In the genomic region with DNA sequence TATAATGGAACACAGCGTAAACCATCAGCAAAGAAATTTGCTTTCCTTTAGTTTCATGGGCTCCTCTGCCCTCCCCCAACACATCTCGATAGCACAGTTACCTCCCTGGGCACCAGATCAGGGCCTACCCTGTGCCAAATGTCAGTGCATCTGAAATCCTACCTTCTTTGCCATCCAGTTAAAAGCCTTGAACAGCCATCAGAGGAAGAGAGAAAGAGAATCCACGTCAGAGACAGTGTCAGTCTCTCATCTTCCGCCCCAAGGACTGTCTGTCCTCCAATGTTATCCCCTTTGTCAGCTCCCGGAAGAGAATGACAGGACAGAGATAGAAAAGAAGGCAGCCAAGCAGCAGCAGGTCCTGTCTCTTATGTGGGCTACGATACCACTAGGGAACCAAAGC, we compare ENCODE assay signal across 11 mouse cellular contexts. TPM values are rescaled to one million over a fixed set of nuclear protein-coding genes. Genes with fewer than 3 reads are reported as not detected.
A peak's percentile ranks its signal among the peaks of the same experiment; 100 is the strongest.
DNase-seq lines count a peak whose midpoint lies in the region; ATAC-seq and TF ChIP-seq lines count a peak whose summit lies in the region.
"Had no signal": no experiment of that assay in that cellular context is flagged by ENCODE, and none has a peak within 500 bp of the region (broad histone marks: within the 10 kb centered on the region; RNA-seq: fewer than 3 reads in every experiment).

No protein-coding gene starts in this region.

- no peak for TF ChIP-seq CTCF in liver, postnatal 0 days (IDR thresholded peaks at IDR 0.05; ENCODE audit: low read depth)
- TF ChIP-seq CTCF in forebrain, postnatal 0 days (IDR thresholded peaks at IDR 0.05; ENCODE audit: low read depth), result no peak

- H3K4me3 ChIP-seq in heart, embryonic 15.5 days, result no peak overlapping the region
- no peak overlapping the region for H3K4me3 ChIP-seq in liver, postnatal 0 days (ENCODE audit: low read depth, low read length)
- H3K4me3 ChIP-seq in liver, embryonic 12.5 days, result no peak overlapping the region
- H3K4me3 ChIP-seq in forebrain, postnatal 0 days (ENCODE audit: low read depth, low read length), result no peak overlapping the region
- H3K4me3 ChIP-seq: left cerebral cortex, adult 2 months had no signal

- no peak overlapping the region for H3K4me2 ChIP-seq in heart, embryonic 15.5 days
- no peak overlapping the region for H3K4me2 ChIP-seq in liver, postnatal 0 days (ENCODE audit: low read depth, low read length)
- no peak overlapping the region for H3K4me2 ChIP-seq in liver, embryonic 12.5 days
- no peak overlapping the region for H3K4me2 ChIP-seq in forebrain, postnatal 0 days (ENCODE audit: low read depth)

- no peaks in the 10 kb centered on the region for H3K36me3 ChIP-seq in heart, embryonic 15.5 days
- H3K36me3 ChIP-seq in liver, postnatal 0 days (replicated peaks; ENCODE audit: insufficient read depth, low read length), result no peaks in the 10 kb centered on the region
- no peaks in the 10 kb centered on the region for H3K36me3 ChIP-seq in liver, embryonic 12.5 days
- H3K36me3 ChIP-seq in forebrain, postnatal 0 days (ENCODE audit: insufficient read depth), result no peaks in the 10 kb centered on the region

- no peak for DNase-seq in heart, adult 8-10 months (ENCODE audit: low spot score)
- DNase-seq in liver, postnatal 0 days, result no peak
- DNase-seq in cerebellum, postnatal 10 days, result peak; percentile 55 to 60
- DNase-seq in forebrain, postnatal 0 days, result no peak
- no peak for DNase-seq in gastrocnemius, postnatal 4 days (ENCODE audit: low spot score in 2 of 2)

- H3K4me1 ChIP-seq in heart, embryonic 15.5 days (replicated peaks), result peaks cover 47% of the 10 kb centered on the region
- peaks cover 11% of the 10 kb centered on the region; the same call in 1 of the 2 replicates for H3K4me1 ChIP-seq in liver, postnatal 0 days (ENCODE audit: insufficient read depth)
- H3K4me1 ChIP-seq in liver, embryonic 12.5 days, result peaks cover 6% of the 10 kb centered on the region; the same call in 1 of the 2 replicates
- no peaks in the 10 kb centered on the region for H3K4me1 ChIP-seq in forebrain, postnatal 0 days (ENCODE audit: insufficient read depth)

- TF ChIP-seq EP300 in liver, postnatal 0 days (IDR thresholded peaks at IDR 0.05; ENCODE audit: low read depth), result no peak

- peak overlapping the region; percentile 2; the same call in 1 of the 2 replicates for H3K27ac ChIP-seq in heart, embryonic 15.5 days
- H3K27ac ChIP-seq in liver, postnatal 0 days (ENCODE audit: low read depth), result 0 out of 2 replicates have a peak overlapping the region, but pooled peaks have one; percentile 5
- H3K27ac ChIP-seq in liver, embryonic 12.5 days, result no peak overlapping the region
- no peak overlapping the region for H3K27ac ChIP-seq in forebrain, postnatal 0 days (ENCODE audit: low read depth, low read length)
- H3K27ac ChIP-seq: left cerebral cortex, adult 2 months; liver, embryonic 14.5 days; macrophage had no signal

- H3K9me3 ChIP-seq in heart, embryonic 15.5 days (replicated peaks), result no peaks in the 10 kb centered on the region
- no peaks in the 10 kb centered on the region for H3K9me3 ChIP-seq in liver, postnatal 0 days (ENCODE audit: low read length)
- H3K9me3 ChIP-seq in liver, embryonic 12.5 days (replicated peaks), result no peaks in the 10 kb centered on the region
- no peaks in the 10 kb centered on the region for H3K9me3 ChIP-seq in forebrain, postnatal 0 days (ENCODE audit: low read length)

- H3K27me3 ChIP-seq in heart, embryonic 15.5 days, result no peaks in the 10 kb centered on the region
- no peaks in the 10 kb centered on the region for H3K27me3 ChIP-seq in liver, postnatal 0 days (ENCODE audit: insufficient read depth, low read length)
- H3K27me3 ChIP-seq in liver, embryonic 12.5 days (replicated peaks), result no peaks in the 10 kb centered on the region
- no peaks in the 10 kb centered on the region for H3K27me3 ChIP-seq in forebrain, postnatal 0 days (ENCODE audit: insufficient read depth, low read length)
- H3K27me3 ChIP-seq: Patski had no signal

- ATAC-seq in heart, embryonic 15.5 days (replicated peaks; ENCODE audit: insufficient number of reproducible peaks, insufficient read depth, low FRiP score, low read depth), result no peak
- no peak for ATAC-seq in liver, postnatal 0 days
- no peak for ATAC-seq in liver, embryonic 12.5 days
- no peak for ATAC-seq in forebrain, postnatal 0 days
- ATAC-seq: Patski had no signal

- no peak overlapping the region for H3K9ac ChIP-seq in heart, embryonic 15.5 days
- peak overlapping the region; percentile 7; the same call in 1 of the 2 replicates for H3K9ac ChIP-seq in liver, postnatal 0 days (replicated peaks)
- no peak overlapping the region for H3K9ac ChIP-seq in liver, embryonic 12.5 days
- no peak overlapping the region for H3K9ac ChIP-seq in forebrain, postnatal 0 days
- H3K9ac ChIP-seq: liver, embryonic 14.5 days had no signal

- WGBS in heart, embryonic 15.5 days, result 47% methylated on average over 6 of the region's 6 CpGs
- WGBS in liver, postnatal 0 days (ENCODE audit: insufficient replicate concordance), result 76% methylated on average over 6 of the region's 6 CpGs
- 59% methylated on average over 6 of the region's 6 CpGs for WGBS in liver, embryonic 12.5 days (ENCODE audit: insufficient replicate concordance)
- 85% methylated on average over 6 of the region's 6 CpGs for WGBS in forebrain, postnatal 0 days

RNA-seq across cellular contexts. Expression of a gene that starts 15.4 kb away (rescaled TPM):
- polyA plus RNA-seq in heart, embryonic 15.5 days (2015; fragmentation: Nextera tagmentation; extraction: Ambion mirVana), result 58.8 and 67.5 TPM in 2 replicates
- total RNA-seq in heart, adult 8-10 months (2022), result 10 to 100 TPM; 59.3 to 75.7 (median 71.0) TPM
- polyA plus RNA-seq in liver, postnatal 0 days (2015; fragmentation: Nextera tagmentation; extraction: Ambion mirVana), result 8.0 and 9.7 TPM in 2 replicates
- 14.9 and 15.3 TPM in 2 replicates for polyA plus RNA-seq in liver, embryonic 12.5 days (2016; fragmentation: Nextera tagmentation; extraction: Ambion mirVana)
- 23.9 and 26.8 TPM in 2 replicates for total RNA-seq in forebrain, postnatal 0 days (2014; rRNA removed)
- 7.9 and 14.2 TPM in 2 replicates for polyA plus RNA-seq in forebrain, postnatal 0 days (2015; fragmentation: Nextera tagmentation; extraction: Ambion mirVana)
- total RNA-seq in gastrocnemius, postnatal 4 days (2021), result 100 to 1,000 TPM in 1 of 2 experiments, 10 to 100 TPM in 1; 95.1 to 101 TPM

Comparison
In these comparisons a context has a peak if more than half of its experiments do, and no peak if none do; other contexts are left out.
1. H3K27ac ChIP-seq: peak in heart, embryonic 15.5 days (single experiment) and liver, postnatal 0 days (single experiment); none in liver, embryonic 12.5 days (single experiment) and forebrain, postnatal 0 days (single experiment).
2. DNase-seq: peak in cerebellum, postnatal 10 days (2 of 2); none in heart, adult 8-10 months (single experiment), liver, postnatal 0 days (single experiment), forebrain, postnatal 0 days (single experiment) and gastrocnemius, postnatal 4 days (0 of 2).